Mouse (Mus musculus): ENCODE data around the gene Adam11. TPM values are rescaled to one million over a fixed set of nuclear protein-coding genes. Genes with fewer than 3 reads are reported as not detected.
A peak's percentile ranks its signal among the peaks of the same experiment; 100 is the strongest.

Adam11 gene
- total and polyA plus RNA-seq, 2 experiments from 2014 or later, result 17.6 to 37.9 TPM

DNA sequence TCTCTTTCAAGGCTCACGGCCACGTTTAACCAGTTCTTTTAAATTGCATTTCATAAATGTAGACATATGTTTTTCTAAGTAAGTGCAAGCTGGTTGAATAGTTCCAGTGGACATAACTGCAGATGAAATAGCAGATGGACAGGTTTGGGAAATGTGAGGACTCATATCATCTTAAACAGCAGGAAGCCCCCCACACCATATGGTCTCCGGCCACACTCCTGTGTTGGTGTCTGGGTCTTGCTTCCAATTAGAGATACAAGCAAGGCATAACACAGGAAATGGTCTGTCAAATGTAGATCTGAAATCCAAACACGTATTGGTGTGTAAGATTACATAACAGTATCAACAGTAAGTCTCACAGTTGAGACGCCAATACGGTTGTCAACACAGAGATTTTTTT is 29.9 kb upstream of the Adam11 start:
- DNase-seq, result no peak

DNA sequence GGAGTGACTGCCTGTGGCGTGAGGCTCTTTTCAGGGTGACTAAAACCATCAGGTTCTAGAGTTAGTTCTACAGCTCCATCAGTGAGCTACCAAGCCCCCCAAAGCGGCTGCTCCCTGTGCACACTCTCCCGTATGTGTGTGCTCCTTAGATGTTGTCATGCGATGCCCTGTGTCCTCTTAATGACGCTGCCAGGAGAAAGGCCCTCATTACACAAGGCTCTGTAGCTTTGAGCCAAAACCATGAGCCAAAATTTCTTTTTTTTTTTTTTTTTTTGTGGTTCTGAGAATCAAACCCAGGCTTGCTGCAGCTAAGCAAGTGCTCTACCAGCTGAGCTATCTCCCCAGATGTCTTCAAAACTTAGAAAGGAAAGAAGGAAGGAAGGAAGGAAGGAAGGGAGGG is 28.1 kb upstream of the Adam11 start:
- no peak for TF ChIP-seq CTCF (IDR thresholded peaks at IDR 0.05; ENCODE audit: low read depth)
- H3K4me2 ChIP-seq (ENCODE audit: low read depth), result no peak overlapping the region
- no peaks in the 10 kb centered on the region for H3K27me3 ChIP-seq (ENCODE audit: insufficient read depth, low read length)
- no peaks in the 10 kb centered on the region for H3K36me3 ChIP-seq (ENCODE audit: insufficient read depth)
- H3K4me1 ChIP-seq (ENCODE audit: insufficient read depth), result no peaks in the 10 kb centered on the region
- H3K9ac ChIP-seq, result no peak overlapping the region
- no peak for DNase-seq
- no peak for ATAC-seq
- no peaks in the 10 kb centered on the region for H3K9me3 ChIP-seq (ENCODE audit: low read length)
- H3K27ac ChIP-seq (ENCODE audit: low read depth, low read length), result no peak overlapping the region
- 57% methylated on average over 5 of the region's 5 CpGs for WGBS
- no peak overlapping the region for H3K4me3 ChIP-seq (ENCODE audit: low read depth, low read length)

More for the DNA sequence above, 29.9 kb upstream of the Adam11 start:
- 79% methylated on average over 6 of the region's 6 CpGs for WGBS
- Histone ChIP-seq H3K27ac (ENCODE audit: low read depth, low read length) (no peak overlapping the region), H3K4me2 (ENCODE audit: low read depth) (no peak overlapping the region), H3K9me3 (ENCODE audit: low read length) (no peaks in the 10 kb centered on the region), H3K4me1 (ENCODE audit: insufficient read depth) (no peaks in the 10 kb centered on the region), H3K4me3 (ENCODE audit: low read depth, low read length) (no peak overlapping the region), H3K27me3 (ENCODE audit: insufficient read depth, low read length) (no peaks in the 10 kb centered on the region), H3K9ac (no peak overlapping the region), H3K36me3 (ENCODE audit: insufficient read depth) (no peaks in the 10 kb centered on the region)
- no peak for ATAC-seq
- TF ChIP-seq CTCF (IDR thresholded peaks at IDR 0.05; ENCODE audit: low read depth), result no peak

DNA sequence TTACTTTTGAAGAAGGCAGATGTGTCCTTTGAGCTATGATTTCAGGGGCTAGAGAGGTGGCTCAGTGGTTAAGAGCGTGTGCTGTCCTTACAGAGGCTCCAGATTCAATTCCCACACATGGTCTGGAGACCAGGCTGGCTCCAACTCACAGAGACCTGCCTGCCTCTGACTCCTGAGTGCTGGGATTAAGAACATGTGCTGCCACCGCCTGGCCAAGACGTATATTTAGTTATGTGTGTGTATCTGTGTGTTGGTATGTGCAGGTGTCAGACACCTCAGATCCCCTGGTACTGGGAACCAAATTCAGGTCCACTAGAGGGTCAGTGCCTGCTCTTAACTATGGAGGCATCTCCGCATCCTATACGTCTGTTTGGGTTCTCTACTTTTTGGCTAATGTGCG is 26.3 kb upstream of the Adam11 start:
- DNase-seq, result no peak
- Histone ChIP-seq H3K4me1 (ENCODE audit: insufficient read depth) (0 out of 2 replicates have a peak, but pooled peaks cover 6% of the 10 kb centered on the region), H3K4me3 (ENCODE audit: low read depth, low read length) (no peak overlapping the region), H3K9me3 (ENCODE audit: low read length) (no peaks in the 10 kb centered on the region), H3K4me2 (ENCODE audit: low read depth) (no peak overlapping the region), H3K9ac (no peak overlapping the region), H3K27me3 (ENCODE audit: insufficient read depth, low read length) (no peaks in the 10 kb centered on the region), H3K36me3 (ENCODE audit: insufficient read depth) (no peaks in the 10 kb centered on the region), H3K27ac (ENCODE audit: low read depth, low read length) (no peak overlapping the region)
- ATAC-seq, result no peak
- WGBS, result 89% methylated on average over 6 of the region's 6 CpGs
- TF ChIP-seq CTCF (IDR thresholded peaks at IDR 0.05; ENCODE audit: low read depth), result no peak

DNA sequence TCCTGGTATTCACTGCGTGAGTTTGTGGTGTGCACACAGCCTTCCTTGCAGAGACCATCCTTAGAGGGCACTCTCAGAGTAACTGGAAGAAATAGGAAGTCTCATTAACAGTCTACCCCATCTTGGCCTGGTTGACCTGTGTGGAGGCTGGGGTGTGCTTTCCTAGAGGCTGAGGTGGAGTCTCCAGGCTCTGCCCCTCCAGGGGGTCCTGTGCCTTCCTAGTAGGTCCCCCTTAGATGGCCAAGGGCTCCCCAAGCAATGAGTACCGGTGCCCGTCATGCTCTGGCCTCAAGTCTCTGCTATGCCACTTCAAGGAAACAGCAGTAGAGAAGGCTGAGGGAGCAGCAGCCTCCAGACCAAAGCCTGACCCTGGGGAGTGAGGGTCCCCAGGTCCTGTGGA is 23.2 kb upstream of the Adam11 start:
- TF ChIP-seq CTCF (IDR thresholded peaks at IDR 0.05; ENCODE audit: low read depth), result no peak

DNA sequence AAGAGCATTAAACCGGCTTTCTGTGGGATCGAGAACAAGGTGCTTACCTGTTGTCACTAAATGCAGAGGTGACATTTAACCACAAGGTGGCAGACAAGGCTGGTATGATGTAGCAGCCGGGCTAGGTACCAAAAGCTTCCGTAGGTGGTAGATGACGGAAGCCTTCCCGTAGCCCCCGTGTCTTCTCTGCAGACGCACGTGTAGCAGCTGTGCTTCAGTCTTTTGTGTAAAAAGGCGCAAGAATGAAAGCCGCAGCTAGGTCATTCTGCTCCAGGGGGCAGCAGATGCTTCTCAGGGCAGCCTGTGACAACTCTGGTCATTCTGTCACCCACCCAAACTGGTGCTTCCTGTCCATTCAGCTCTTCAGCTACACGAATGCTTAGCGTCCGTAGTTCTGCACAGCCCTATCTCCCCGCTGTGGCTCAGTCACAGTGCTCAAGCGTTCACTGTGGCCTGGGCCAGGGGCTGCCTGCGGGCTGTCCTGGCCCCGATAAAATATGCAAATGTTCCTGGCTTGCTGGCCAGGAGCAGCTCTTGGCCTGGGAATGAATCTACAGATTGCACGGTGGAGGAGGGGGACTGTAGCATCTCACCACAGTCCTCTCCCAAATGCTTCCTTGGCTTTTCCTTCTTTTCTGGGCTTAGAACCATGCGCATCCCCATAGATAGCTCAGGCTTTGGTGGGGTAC is 21.8 kb upstream of the Adam11 start:
- no peaks in the 10 kb centered on the region for H3K9me3 ChIP-seq (ENCODE audit: low read length)
- peak; percentile 94 for ATAC-seq

More for the DNA sequence above, 23.2 kb upstream of the Adam11 start:
- H3K27me3 ChIP-seq (ENCODE audit: insufficient read depth, low read length), result no peaks in the 10 kb centered on the region
- no peak overlapping the region for H3K4me2 ChIP-seq (ENCODE audit: low read depth)
- no peak overlapping the region for H3K9ac ChIP-seq
- ATAC-seq, result no peak
- whole genome bisulfite sequencing, result 75% methylated on average over 3 of the region's 3 CpGs
- no peak overlapping the region for H3K27ac ChIP-seq (ENCODE audit: low read depth, low read length)
- no peak for DNase-seq
- no peak overlapping the region for H3K4me3 ChIP-seq (ENCODE audit: low read depth, low read length)
- 0 out of 2 replicates have a peak, but pooled peaks cover 6% of the 10 kb centered on the region for H3K4me1 ChIP-seq (ENCODE audit: insufficient read depth)
- no peaks in the 10 kb centered on the region for H3K36me3 ChIP-seq (ENCODE audit: insufficient read depth)
- no peaks in the 10 kb centered on the region for H3K9me3 ChIP-seq (ENCODE audit: low read length)

DNA sequence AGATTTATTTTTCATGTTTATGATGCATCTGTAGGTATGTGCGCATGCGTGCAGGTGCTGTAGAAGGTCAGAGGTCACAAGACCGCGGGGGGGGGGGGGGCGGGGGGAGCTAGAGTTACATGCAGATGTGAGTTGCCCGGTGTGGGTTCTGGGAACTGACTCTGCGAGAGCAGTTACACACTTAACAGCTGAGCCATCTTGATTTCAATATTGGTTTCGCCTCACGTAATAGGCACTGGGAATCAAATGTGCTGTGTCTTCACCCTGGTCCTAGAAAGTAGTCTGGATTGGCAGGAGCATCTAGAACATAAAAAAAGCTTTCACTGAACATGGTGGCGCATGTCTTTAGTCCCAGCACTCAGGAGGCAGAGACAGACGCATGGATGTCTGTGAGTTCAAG is 20.6 kb upstream of the Adam11 start:
- TF ChIP-seq CTCF (IDR thresholded peaks at IDR 0.05; ENCODE audit: low read depth), result no peak
- H3K27ac ChIP-seq (ENCODE audit: low read depth, low read length), result no peak overlapping the region
- ATAC-seq (no peak), DNase-seq (no peak)
- 0 out of 2 replicates have a peak, but pooled peaks cover 6% of the 10 kb centered on the region for H3K4me1 ChIP-seq (ENCODE audit: insufficient read depth)
- H3K36me3 ChIP-seq (ENCODE audit: insufficient read depth), result no peaks in the 10 kb centered on the region
- H3K9me3 ChIP-seq (ENCODE audit: low read length), result no peaks in the 10 kb centered on the region
- no peak overlapping the region for H3K4me2 ChIP-seq (ENCODE audit: low read depth)
- no peak overlapping the region for H3K4me3 ChIP-seq (ENCODE audit: low read depth, low read length)
- H3K27me3 ChIP-seq (ENCODE audit: insufficient read depth, low read length), result no peaks in the 10 kb centered on the region
- WGBS, result 48% methylated on average over 11 of the region's 11 CpGs
- no peak overlapping the region for H3K9ac ChIP-seq

More for the DNA sequence above, 21.8 kb upstream of the Adam11 start:
- peak overlapping the region; percentile 56 for H3K9ac ChIP-seq
- H3K36me3 ChIP-seq (ENCODE audit: insufficient read depth), result no peaks in the 10 kb centered on the region
- H3K4me3 ChIP-seq (ENCODE audit: low read depth, low read length), result peak overlapping the region; percentile 24; the same call in 1 of the 2 replicates
- peak overlapping the region; percentile 79 for H3K27ac ChIP-seq (ENCODE audit: low read depth, low read length)
- H3K4me2 ChIP-seq (ENCODE audit: low read depth), result peak overlapping the region; percentile 51
- TF ChIP-seq CTCF (IDR thresholded peaks at IDR 0.05; ENCODE audit: low read depth), result peak; percentile 88
- DNase-seq, result peak; percentile 94
- 4% methylated on average over 20 of the region's 20 CpGs for WGBS
- H3K27me3 ChIP-seq (ENCODE audit: insufficient read depth, low read length), result no peaks in the 10 kb centered on the region
- H3K4me1 ChIP-seq (ENCODE audit: insufficient read depth), result 0 out of 2 replicates have a peak, but pooled peaks cover 6% of the 10 kb centered on the region

DNA sequence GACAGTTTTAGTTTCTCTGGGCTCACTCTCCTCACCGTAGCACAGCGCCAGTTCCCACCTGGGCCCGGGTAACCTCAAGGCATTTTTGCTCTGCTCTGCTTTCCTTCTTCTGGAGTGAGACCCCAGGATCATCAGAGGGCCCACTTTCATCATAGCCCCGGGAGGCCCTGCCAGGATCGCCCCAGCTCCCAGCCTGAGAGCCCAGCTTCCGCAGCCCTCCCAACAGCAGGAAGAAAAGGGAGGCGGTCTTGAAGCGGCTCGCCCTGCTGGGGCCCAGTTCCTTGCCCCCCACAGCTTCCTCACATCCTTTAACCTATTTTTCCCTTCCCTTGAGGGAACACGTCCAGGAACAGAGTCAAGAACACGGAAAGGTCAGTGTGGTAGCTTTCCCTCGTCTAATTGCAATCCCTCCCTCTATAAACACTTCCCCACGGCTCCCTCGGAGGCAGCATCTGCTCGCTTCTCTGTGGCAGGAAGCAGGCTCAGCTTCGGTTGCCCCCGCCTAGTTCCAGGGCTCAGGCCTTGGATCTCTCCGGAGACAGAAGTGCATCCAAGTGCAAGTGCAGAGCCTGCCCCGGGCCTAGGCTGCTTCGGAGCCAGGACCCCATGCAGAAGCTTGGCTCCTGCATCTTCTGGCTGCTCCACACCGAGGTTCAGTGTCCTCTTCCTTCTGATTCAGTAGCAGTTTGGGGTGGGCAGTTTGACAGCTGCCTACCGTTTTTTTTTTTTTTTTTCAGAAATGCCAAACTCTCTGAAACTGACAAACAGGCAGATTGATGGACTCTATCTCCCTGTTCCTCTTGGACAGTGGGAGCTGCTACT is 19.9 kb upstream of the Adam11 start:
- Histone ChIP-seq H3K9ac (no peak overlapping the region), H3K27ac (ENCODE audit: low read depth, low read length) (0 out of 2 replicates have a peak overlapping the region, but pooled peaks have one; percentile 9), H3K9me3 (ENCODE audit: low read length) (no peaks in the 10 kb centered on the region), H3K4me3 (ENCODE audit: low read depth, low read length) (no peak overlapping the region), H3K4me1 (ENCODE audit: insufficient read depth) (0 out of 2 replicates have a peak, but pooled peaks cover 6% of the 10 kb centered on the region), H3K36me3 (ENCODE audit: insufficient read depth) (no peaks in the 10 kb centered on the region), H3K4me2 (ENCODE audit: low read depth) (no peak overlapping the region), H3K27me3 (ENCODE audit: insufficient read depth, low read length) (no peaks in the 10 kb centered on the region)
- DNase-seq (peak; percentile 52), ATAC-seq (0 out of 2 replicates have a peak, but pooled peaks have one; percentile 10)
- WGBS, result 21% methylated on average over 22 of the region's 22 CpGs
- no peak for TF ChIP-seq CTCF (IDR thresholded peaks at IDR 0.05; ENCODE audit: low read depth)

Data from forebrain, postnatal 0 days (tissue).